Mouse (Mus musculus) ES-Bruce4 (cell line): ENCODE measurements around the gene Tdrd3.

ENCODE experiments used
- CTCF ChIP-seq: IDR thresholded peaks from one replicate; pipeline ENCODE4 v1.8.1; 2011; ENCODE audit warnings: low read depth, low read length
- EP300 ChIP-seq: IDR thresholded peaks from 2 replicates; pipeline ENCODE4 v1.6.1; 2011; ENCODE audit warnings: low read depth, low read length; ENCODE audit not compliant: insufficient read depth
- POLR2A ChIP-seq: IDR thresholded peaks from one replicate; pipeline ENCODE4 v1.8.1; 2011; ENCODE audit warnings: low read length; ENCODE audit not compliant: insufficient read depth

GRCm38 (mm10) chr14:87537127-87537819 lies 120.8 kb downstream of the Tdrd3 start:
- no peak for TF ChIP-seq EP300
- no peak for TF ChIP-seq CTCF
- TF ChIP-seq POLR2A: no peak
